In the genomic region with DNA sequence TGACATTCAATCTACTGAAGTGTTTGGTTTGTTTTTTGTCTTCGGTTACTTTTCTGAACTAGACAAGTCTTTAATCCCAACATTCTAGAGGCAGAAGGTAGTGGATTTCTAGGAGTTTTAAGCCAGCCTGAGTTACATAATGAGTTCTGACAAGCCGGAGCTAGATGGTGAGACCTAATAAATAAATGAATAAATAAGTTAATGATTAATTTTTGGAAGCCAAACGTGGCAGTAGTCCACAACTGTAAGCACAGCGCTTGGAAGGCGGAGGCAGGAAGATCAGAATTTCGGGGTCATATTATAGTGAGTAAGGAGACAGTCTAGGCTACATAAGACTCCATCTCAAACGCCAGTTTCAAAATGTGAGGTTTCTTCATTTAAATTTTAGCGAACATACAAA, we compare ENCODE assay signal across 8 mouse cellular contexts. TPM values are rescaled to one million over a fixed set of nuclear protein-coding genes. Genes with fewer than 3 reads are reported as not detected.
DNase-seq lines count a peak whose midpoint lies in the region; ATAC-seq and TF ChIP-seq lines count a peak whose summit lies in the region.

No protein-coding gene starts in this region.

- DNase-seq in lung, adult 18-20 months, result no peak
- no peak for DNase-seq in limb, embryonic 14.5 days (ENCODE audit: low spot score)
- DNase-seq in gastrocnemius, postnatal 14 days, result no peak
- DNase-seq in frontal cortex, postnatal 10 days (ENCODE audit: low spot score in 2 of 2), result no peak
- DNase-seq in adrenal gland, postnatal 36 days, result no peak

- no peak overlapping the region for H3K27ac ChIP-seq in lung, embryonic 16.5 days (ENCODE audit: low read length)
- no peak overlapping the region for H3K27ac ChIP-seq in hindbrain, embryonic 12.5 days
- no peak overlapping the region for H3K27ac ChIP-seq in limb, embryonic 14.5 days (replicated peaks; ENCODE audit: low read depth, low read length)
- H3K27ac ChIP-seq in stomach, embryonic 14.5 days (ENCODE audit: low read length), result no peak overlapping the region

- H3K9me3 ChIP-seq in lung, embryonic 16.5 days (ENCODE audit: control insufficient read depth, low read length), result no peaks in the 10 kb centered on the region
- no peaks in the 10 kb centered on the region for H3K9me3 ChIP-seq in hindbrain, embryonic 12.5 days (replicated peaks)
- no peaks in the 10 kb centered on the region for H3K9me3 ChIP-seq in limb, embryonic 14.5 days (ENCODE audit: control insufficient read depth, low read length)
- no peaks in the 10 kb centered on the region for H3K9me3 ChIP-seq in stomach, embryonic 14.5 days (ENCODE audit: control insufficient read depth, low read depth, low read length)

- no peak for ATAC-seq in lung, embryonic 16.5 days (ENCODE audit: low read depth)
- 0 out of 2 replicates have a peak, but pooled peaks have one; percentile 1 for ATAC-seq in hindbrain, embryonic 12.5 days (ENCODE audit: low FRiP score)
- no peak for ATAC-seq in limb, embryonic 14.5 days (ENCODE audit: low FRiP score, low read depth)
- no peak for ATAC-seq in stomach, embryonic 14.5 days (ENCODE audit: insufficient number of reproducible peaks, insufficient read depth, low FRiP score, low read depth)

- no peaks in the 10 kb centered on the region for H3K36me3 ChIP-seq in lung, embryonic 16.5 days (ENCODE audit: control insufficient read depth, insufficient read depth, low read length)
- no peaks in the 10 kb centered on the region for H3K36me3 ChIP-seq in hindbrain, embryonic 12.5 days
- no peaks in the 10 kb centered on the region for H3K36me3 ChIP-seq in limb, embryonic 14.5 days (ENCODE audit: control insufficient read depth, insufficient read depth, low read length)
- H3K36me3 ChIP-seq in stomach, embryonic 14.5 days (ENCODE audit: control insufficient read depth, insufficient read depth, low read length), result no peaks in the 10 kb centered on the region

- WGBS in lung, embryonic 16.5 days, result 58% methylated on average over 8 of the region's 8 CpGs
- 70% methylated on average over 8 of the region's 8 CpGs for WGBS in hindbrain, embryonic 12.5 days
- WGBS in limb, embryonic 14.5 days, result 66% methylated on average over 8 of the region's 8 CpGs
- WGBS in stomach, embryonic 14.5 days, result 60% methylated on average over 8 of the region's 8 CpGs

- H3K4me3 ChIP-seq in lung, embryonic 16.5 days (ENCODE audit: low read length), result peak overlapping the region; percentile 56
- H3K4me3 ChIP-seq in hindbrain, embryonic 12.5 days, result peak overlapping the region; percentile 42
- H3K4me3 ChIP-seq in limb, embryonic 14.5 days (replicated peaks; ENCODE audit: low read length), result peak overlapping the region; percentile 45
- H3K4me3 ChIP-seq in stomach, embryonic 14.5 days (ENCODE audit: low read depth, low read length), result peak overlapping the region; percentile 39

- H3K9ac ChIP-seq in lung, embryonic 16.5 days (ENCODE audit: low read length), result peak overlapping the region; percentile 62
- H3K9ac ChIP-seq in hindbrain, embryonic 12.5 days, result no peak overlapping the region
- H3K9ac ChIP-seq in limb, embryonic 14.5 days (ENCODE audit: low read depth, low read length, severe bottlenecking), result no peak overlapping the region
- no peak overlapping the region; the same call in 1 of the 2 replicates for H3K9ac ChIP-seq in stomach, embryonic 14.5 days (replicated peaks; ENCODE audit: low read depth, low read length)

- H3K27me3 ChIP-seq in lung, embryonic 16.5 days (ENCODE audit: control insufficient read depth, insufficient read depth, low read depth, low read length), result no peaks in the 10 kb centered on the region
- H3K27me3 ChIP-seq in hindbrain, embryonic 12.5 days, result peaks cover 2% of the 10 kb centered on the region; the same call in 1 of the 2 replicates
- no peaks in the 10 kb centered on the region for H3K27me3 ChIP-seq in limb, embryonic 14.5 days (ENCODE audit: control insufficient read depth, insufficient read depth, low read length)
- H3K27me3 ChIP-seq in stomach, embryonic 14.5 days (ENCODE audit: control insufficient read depth, insufficient read depth, low read length), result no peaks in the 10 kb centered on the region

- intact Hi-C loops in gastrocnemius, postnatal 14 days (cut with DNase I; ENCODE audit: low total_unique reads), result loop anchor here (5.0 kb wide), 1 partner anchor 34 kb away; no protein-coding TSS in a partner anchor

- H3K4me1 ChIP-seq in lung, embryonic 16.5 days (replicated peaks; ENCODE audit: control insufficient read depth, insufficient read depth, low read length), result peaks cover 5% of the 10 kb centered on the region
- 0 out of 2 replicates have a peak, but pooled peaks cover 3% of the 10 kb centered on the region for H3K4me1 ChIP-seq in hindbrain, embryonic 12.5 days
- 0 out of 2 replicates have a peak, but pooled peaks cover 2% of the 10 kb centered on the region for H3K4me1 ChIP-seq in limb, embryonic 14.5 days (ENCODE audit: control insufficient read depth, insufficient read depth, low read length)
- H3K4me1 ChIP-seq in stomach, embryonic 14.5 days (ENCODE audit: control insufficient read depth, insufficient read depth, low read length), result 0 out of 2 replicates have a peak, but pooled peaks cover 3% of the 10 kb centered on the region

- peak overlapping the region; percentile 93 for H3K4me2 ChIP-seq in lung, embryonic 16.5 days (ENCODE audit: low read depth, low read length)
- H3K4me2 ChIP-seq in hindbrain, embryonic 12.5 days (replicated peaks), result peak overlapping the region; percentile 82
- peak overlapping the region; percentile 87 for H3K4me2 ChIP-seq in limb, embryonic 14.5 days (replicated peaks; ENCODE audit: low read depth, low read length, severe bottlenecking)
- H3K4me2 ChIP-seq in stomach, embryonic 14.5 days (replicated peaks; ENCODE audit: low read depth, low read length), result peak overlapping the region; percentile 72

- TF ChIP-seq POLR2A in limb, embryonic 14.5 days (IDR thresholded peaks at IDR 0.05; ENCODE audit: borderline replicate concordance, extremely low read depth, insufficient read depth, insufficient read length), result no peak

RNA-seq across cellular contexts. Expression of a gene that starts 17.9 kb away (rescaled TPM):
- 17.9 and 19.2 TPM in 2 replicates for polyA plus RNA-seq in lung, embryonic 16.5 days (2015; fragmentation: Nextera tagmentation; extraction: Ambion mirVana)
- polyA plus RNA-seq in hindbrain, embryonic 12.5 days (2016; fragmentation: Nextera tagmentation; extraction: Ambion mirVana), result 19.5 and 20.4 TPM in 2 replicates
- 19.6 and 25.3 TPM in 2 replicates for polyA plus RNA-seq in limb, embryonic 14.5 days (2012; rRNA removed)
- 11.4 and 11.9 TPM in 2 replicates for polyA plus RNA-seq in limb, embryonic 14.5 days (2014; fragmentation: Nextera tagmentation; extraction: Ambion mirVana)
- polyA plus RNA-seq in stomach, embryonic 14.5 days (2014; fragmentation: Nextera tagmentation; extraction: Ambion mirVana), result 16.1 and 17.5 TPM in 2 replicates
- 10 to 100 TPM; 14.9 to 20.5 TPM for total RNA-seq in gastrocnemius, postnatal 14 days (2021)
- 100 to 1,000 TPM in 1 of 2 experiments, 10 to 100 TPM in 1; 94.5 to 108 TPM for total RNA-seq in adrenal gland, postnatal 36 days (2021)
